In the genomic region with DNA sequence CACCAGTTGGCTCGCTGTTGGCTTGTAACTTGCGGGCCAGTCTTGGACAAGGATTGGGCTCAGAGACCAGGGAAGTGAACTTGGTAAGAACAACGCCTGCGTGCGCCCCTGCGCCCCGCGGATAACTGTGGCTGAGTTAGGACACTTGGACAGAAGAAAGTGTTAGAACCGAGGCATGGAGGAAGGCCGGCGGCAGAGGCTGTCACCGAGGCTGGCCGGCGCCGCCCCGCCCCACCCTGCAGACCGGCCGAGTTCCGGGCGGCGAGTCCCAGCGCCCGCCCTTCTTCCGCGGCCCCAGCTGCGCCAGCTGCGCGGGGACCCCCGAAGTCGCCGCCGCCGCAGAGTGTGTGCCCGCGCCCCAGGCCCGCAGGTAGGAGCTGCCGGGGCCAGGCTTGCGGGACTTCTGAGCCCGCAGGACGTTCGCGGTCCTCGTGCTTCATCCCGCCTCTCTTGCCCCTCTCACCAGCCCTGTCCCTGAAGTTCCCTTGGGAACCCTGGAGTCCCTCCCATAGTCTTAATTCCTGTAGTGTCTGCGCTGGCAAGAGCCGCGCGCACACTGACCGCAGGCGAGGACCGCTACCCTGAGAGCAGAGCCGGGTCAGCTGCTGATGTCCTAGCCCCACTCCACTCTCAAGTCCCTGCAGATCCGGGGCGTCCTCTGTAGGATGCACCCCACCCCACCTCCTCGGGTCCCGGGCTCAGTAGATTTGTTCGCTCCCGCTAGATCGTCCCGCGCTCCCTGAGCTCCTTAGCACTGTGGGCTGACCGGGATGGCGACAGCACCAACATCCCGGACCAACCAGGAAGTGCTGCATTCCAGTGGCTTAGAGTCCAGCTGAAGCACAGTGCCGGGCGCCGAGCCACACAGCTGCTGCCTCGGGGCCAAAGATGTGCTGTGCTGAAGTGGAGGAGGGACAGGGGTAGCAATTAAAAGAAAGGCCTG, we compare ENCODE assay signal across 8 mouse cellular contexts. TPM values are rescaled to one million over a fixed set of nuclear protein-coding genes. Genes with fewer than 3 reads are reported as not detected.
DNase-seq lines count a peak whose midpoint lies in the region; ATAC-seq and TF ChIP-seq lines count a peak whose summit lies in the region.

TSS of gene Pld1 (plus strand) at position 315 of the 943 bp plus-strand sequence.

- ATAC-seq in hindbrain, embryonic 16.5 days = peak; percentile 90

- WGBS in hindbrain, embryonic 16.5 days = under 1% methylated on average over 48 of the region's 68 CpGs

- H3K9me3 ChIP-seq in hindbrain, embryonic 16.5 days (ENCODE audit: control insufficient read depth, low read length) = no peaks in the 10 kb centered on the region

- H3K27ac ChIP-seq in hindbrain, embryonic 16.5 days (ENCODE audit: low read depth, low read length) = peak within 1 kb of the TSS; percentile 59
- H3K27ac ChIP-seq in left cerebral cortex, adult 2 months = peak within 1 kb of the TSS; percentile 89

- no peaks in the 10 kb centered on the region for H3K36me3 ChIP-seq in hindbrain, embryonic 16.5 days (ENCODE audit: control insufficient read depth, insufficient read depth, low read length)

- peak within 1 kb of the TSS; percentile 69 for H3K9ac ChIP-seq in hindbrain, embryonic 16.5 days (ENCODE audit: low read depth, low read length)

- peak within 1 kb of the TSS; percentile 99 for H3K4me2 ChIP-seq in hindbrain, embryonic 16.5 days (ENCODE audit: low read length)

- peak; percentile 83 for DNase-seq in adrenal gland, adult 2 months
- DNase-seq in embryo, embryonic 10 days (ENCODE audit: low spot score) = peak; percentile 75
- peak; percentile 89 for DNase-seq in gastrocnemius, postnatal 10 days
- DNase-seq in left cerebral cortex, adult 2 months (ENCODE audit: extremely low spot score in 1 of 2, low spot score in 2 of 2) = peak; percentile 40 to 57
- peak; percentile 85 to 92 for DNase-seq in lung, postnatal 4 days
- peak; percentile 67 for DNase-seq in retina, postnatal 1 day
- no peak for DNase-seq in T-cell, adult 2 months (ENCODE audit: low spot score)

- peaks cover 2% of the 10 kb centered on the region; the same call in 1 of the 2 replicates for H3K27me3 ChIP-seq in hindbrain, embryonic 16.5 days (replicated peaks; ENCODE audit: control insufficient read depth, insufficient read depth, low read length)

- no peak for TF ChIP-seq CTCF in left cerebral cortex, adult 2 months (IDR thresholded peaks at IDR 0.05)

- intact Hi-C loops in left cerebral cortex, adult 2 months (cut with DNase I) = no loop called here

- H3K4me1 ChIP-seq in hindbrain, embryonic 16.5 days (ENCODE audit: control insufficient read depth, insufficient read depth, low read depth, low read length) = peaks cover 6% of the 10 kb centered on the region; the same call in 1 of the 2 replicates

- peak within 1 kb of the TSS; percentile 60 for H3K4me3 ChIP-seq in hindbrain, embryonic 16.5 days (ENCODE audit: low read length)
- H3K4me3 ChIP-seq in left cerebral cortex, adult 2 months = peak within 1 kb of the TSS; percentile 64

RNA-seq across cellular contexts. Expression of gene Pld1, which starts in this region (rescaled TPM):
- total RNA-seq in adrenal gland, adult 2 months (2021) = 1 to 10 TPM; 5.8 to 6.7 TPM
- 0.51 and 0.68 TPM in 2 replicates for polyA plus RNA-seq in adrenal gland, adult 2 months (2012; rRNA removed)
- 10 to 100 TPM in 1 of 2 experiments, 1 to 10 TPM in 1; 9.0 to 10.7 TPM for total RNA-seq in gastrocnemius, postnatal 10 days (2021)
- polyA plus RNA-seq in hindbrain, embryonic 16.5 days (2015; fragmentation: Nextera tagmentation; extraction: Ambion mirVana) = 5.9 and 6.3 TPM in 2 replicates
- 1 to 10 TPM; 7.4 to 7.5 TPM for total RNA-seq in left cerebral cortex, adult 2 months (2021)
